In the genomic region with DNA sequence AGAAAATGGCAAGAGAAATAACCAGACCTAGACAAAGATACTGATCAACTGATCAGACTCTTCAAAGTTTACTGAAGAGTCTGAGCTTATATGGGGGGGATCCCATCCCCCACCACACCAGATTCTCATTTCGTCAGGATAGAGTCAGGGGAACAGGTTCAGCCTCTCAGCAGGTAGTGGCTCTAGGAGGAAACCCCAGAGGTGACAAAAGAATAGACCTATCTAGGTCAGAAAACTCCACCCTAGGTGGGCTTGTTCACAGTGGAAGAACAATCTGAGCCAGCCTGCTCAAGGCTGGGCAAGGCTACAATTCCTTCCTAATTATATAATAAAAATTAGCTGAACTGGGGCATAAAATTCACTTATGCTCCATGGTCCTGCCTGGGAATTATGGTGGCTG, we compare ENCODE assay signal across 27 mouse cellular contexts. TPM values are rescaled to one million over a fixed set of nuclear protein-coding genes. Genes with fewer than 3 reads are reported as not detected.
A peak's percentile ranks its signal among the peaks of the same experiment; 100 is the strongest.
DNase-seq lines count a peak whose midpoint lies in the region; ATAC-seq and TF ChIP-seq lines count a peak whose summit lies in the region.
"Had no signal": no experiment of that assay in that cellular context is flagged by ENCODE, and none has a peak within 500 bp of the region (broad histone marks: within the 10 kb centered on the region; RNA-seq: fewer than 3 reads in every experiment).

No protein-coding gene starts in this region.

- in situ Hi-C loops in ES-E14 (cut with MboI; ENCODE audit: low sequenced_read_pairs in 2 of 2, unreplicated experiment in 2 of 2) = no loop called here

- no peak for TF ChIP-seq EP300 in liver, postnatal 0 days (IDR thresholded peaks at IDR 0.05; ENCODE audit: low read depth)

- 0 out of 2 replicates have a peak, but pooled peaks cover 2% of the 10 kb centered on the region for H3K4me1 ChIP-seq in liver, postnatal 0 days (ENCODE audit: insufficient read depth)
- H3K4me1 ChIP-seq in liver, embryonic 11.5 days (replicated peaks; ENCODE audit: control insufficient read depth, insufficient read depth, low read length) = no peaks in the 10 kb centered on the region
- H3K4me1 ChIP-seq in ES-E14 (ENCODE audit: control insufficient read depth in 2 of 2, insufficient read depth in 2 of 2, low read length in 2 of 2, poor library complexity in 1 of 2) = peaks cover 2 to 3% of the 10 kb centered on the region in 2 experiments; a peak in 2 of 4 replicates
- no peaks in the 10 kb centered on the region for H3K4me1 ChIP-seq in cerebellum, adult 2 months (ENCODE audit: control insufficient read depth, insufficient read depth, low read length)
- H3K4me1 ChIP-seq: embryonic facial prominence, embryonic 10.5 days; embryonic facial prominence, embryonic 12.5 days; forebrain, embryonic 13.5 days; forebrain, embryonic 15.5 days had no signal

- WGBS in liver, postnatal 0 days (ENCODE audit: insufficient replicate concordance) = 25% methylated on average over 1 of the region's 1 CpGs
- WGBS in liver, embryonic 11.5 days = 35% methylated on average over 1 of the region's 1 CpGs
- WGBS in cerebellum, adult 2 months = 17% methylated on average over 1 of the region's 1 CpGs

- TF ChIP-seq POLR2A in cerebellum, adult 2 months (IDR thresholded peaks at IDR 0.05; ENCODE audit: borderline replicate concordance, insufficient read depth, low read length) = no peak

- no peaks in the 10 kb centered on the region for H3K27me3 ChIP-seq in liver, postnatal 0 days (ENCODE audit: insufficient read depth, low read length)
- no peaks in the 10 kb centered on the region for H3K27me3 ChIP-seq in liver, embryonic 11.5 days (replicated peaks; ENCODE audit: control insufficient read depth, insufficient read depth, low read length)
- H3K27me3 ChIP-seq in cerebellum, adult 2 months (ENCODE audit: control insufficient read depth, insufficient read depth, low read length) = no peaks in the 10 kb centered on the region
- H3K27me3 ChIP-seq: embryonic facial prominence, embryonic 12.5 days; forebrain, embryonic 13.5 days; forebrain, embryonic 15.5 days had no signal

- no peak for ATAC-seq in liver, postnatal 0 days
- no peak for ATAC-seq in liver, embryonic 11.5 days (replicated peaks; ENCODE audit: low FRiP score)
- ATAC-seq: CD4-positive, CD25-positive, alpha-beta regulatory T cell, adult 4 months; forebrain, embryonic 13.5 days; forebrain, embryonic 15.5 days; forebrain, postnatal 0 days had no signal

- no peak overlapping the region for H3K4me2 ChIP-seq in liver, postnatal 0 days (ENCODE audit: low read depth, low read length)
- no peak overlapping the region for H3K4me2 ChIP-seq in liver, embryonic 11.5 days
- H3K4me2 ChIP-seq: embryonic facial prominence, embryonic 12.5 days; forebrain, embryonic 13.5 days; forebrain, embryonic 15.5 days had no signal

- H3K27ac ChIP-seq in liver, postnatal 0 days (ENCODE audit: low read depth) = 0 out of 2 replicates have a peak overlapping the region, but pooled peaks have one; percentile 16
- no peak overlapping the region for H3K27ac ChIP-seq in liver, embryonic 11.5 days (ENCODE audit: low read depth, low read length)
- peak overlapping the region; percentile 91; the same call in 1 of the 2 replicates for H3K27ac ChIP-seq in ES-E14 (ENCODE audit: insufficient read depth, low read depth, low read length, poor library complexity, severe bottlenecking)
- no peak overlapping the region for H3K27ac ChIP-seq in cerebellum, adult 2 months (ENCODE audit: insufficient read depth, low read length)
- H3K27ac ChIP-seq: embryonic facial prominence, embryonic 10.5 days; embryonic facial prominence, embryonic 12.5 days; forebrain, embryonic 13.5 days; forebrain, embryonic 15.5 days had no signal

- no peaks in the 10 kb centered on the region for H3K9me3 ChIP-seq in liver, postnatal 0 days (ENCODE audit: low read length)
- no peaks in the 10 kb centered on the region for H3K9me3 ChIP-seq in liver, embryonic 11.5 days (ENCODE audit: control insufficient read depth, low read length)
- peaks cover 3% of the 10 kb centered on the region; the same call in 1 of the 2 replicates for H3K9me3 ChIP-seq in ES-E14 (ENCODE audit: control insufficient read depth, insufficient read depth, low read depth, low read length)
- H3K9me3 ChIP-seq: forebrain, embryonic 13.5 days; forebrain, embryonic 15.5 days had no signal

- H3K4me3 ChIP-seq in liver, postnatal 0 days (ENCODE audit: low read depth, low read length) = no peak overlapping the region
- no peak overlapping the region for H3K4me3 ChIP-seq in liver, embryonic 11.5 days (ENCODE audit: low read depth, low read length)
- H3K4me3 ChIP-seq in ES-E14 (ENCODE audit: insufficient read depth in 1 of 2, low read depth in 1 of 2, low read length in 2 of 2, poor library complexity in 1 of 2, severe bottlenecking in 1 of 2) = no peak overlapping the region
- no peak overlapping the region for H3K4me3 ChIP-seq in cerebellum, adult 2 months (replicated peaks; ENCODE audit: insufficient read depth, low read depth, low read length)
- H3K4me3 ChIP-seq: embryonic facial prominence, embryonic 10.5 days; embryonic facial prominence, embryonic 12.5 days; forebrain, embryonic 13.5 days; forebrain, embryonic 15.5 days had no signal

- no peak for DNase-seq in liver, postnatal 0 days
- DNase-seq in liver, embryonic 11.5 days (ENCODE audit: low spot score) = no peak
- DNase-seq in ES-E14 (ENCODE audit: low read depth, low spot score) = peak; percentile 31
- peak; percentile 26 for DNase-seq in ZHBTc4 (ENCODE audit: low read depth, low spot score)
- DNase-seq in kidney, postnatal 25 days = no peak
- no peak for DNase-seq in cerebellum, adult 2 months
- DNase-seq: adrenal gland, adult 2 months; adrenal gland, postnatal 10 days; adrenal gland, postnatal 25 days; B cell, adult 2 months; cerebellum, adult 11 months; cerebellum, adult 18-20 months; cerebellum, adult 9-10 months; cerebellum, postnatal 10 days; cerebellum, postnatal 25 days; forebrain, postnatal 0 days had no signal

- no peak for TF ChIP-seq CTCF in liver, postnatal 0 days (IDR thresholded peaks at IDR 0.05; ENCODE audit: low read depth)
- no peak for TF ChIP-seq CTCF in cerebellum, adult 2 months (IDR thresholded peaks at IDR 0.05; ENCODE audit: borderline replicate concordance, insufficient read depth, low read depth, low read length)

- no peak overlapping the region for H3K9ac ChIP-seq in liver, postnatal 0 days (replicated peaks)
- H3K9ac ChIP-seq in liver, embryonic 11.5 days (ENCODE audit: low read depth, low read length) = no peak overlapping the region
- H3K9ac ChIP-seq in ES-E14 (ENCODE audit: insufficient read depth, low read depth, low read length, poor library complexity, severe bottlenecking) = no peak overlapping the region
- H3K9ac ChIP-seq: embryonic facial prominence, embryonic 12.5 days; forebrain, embryonic 13.5 days; forebrain, embryonic 15.5 days; forebrain, postnatal 0 days had no signal

- no peaks in the 10 kb centered on the region for H3K36me3 ChIP-seq in liver, postnatal 0 days (replicated peaks; ENCODE audit: insufficient read depth, low read length)
- H3K36me3 ChIP-seq in liver, embryonic 11.5 days (ENCODE audit: control insufficient read depth, insufficient read depth, low read length) = no peaks in the 10 kb centered on the region
- peaks cover 4% of the 10 kb centered on the region; the same call in 1 of the 2 replicates for H3K36me3 ChIP-seq in ES-E14 (ENCODE audit: control insufficient read depth, insufficient read depth, low read length, poor library complexity, severe bottlenecking)
- H3K36me3 ChIP-seq: embryonic facial prominence, embryonic 10.5 days; embryonic facial prominence, embryonic 12.5 days; forebrain, embryonic 15.5 days had no signal

TF ChIP-seq in ES-E14, 5 proteins besides CTCF, POLR2A, EP300 and RAD21:
- no peak for TF ChIP-seq HCFC1 (IDR thresholded peaks at IDR 0.05; ENCODE audit: borderline replicate concordance, insufficient read depth, low read length)
- no peak for TF ChIP-seq MAFK (IDR thresholded peaks at IDR 0.05; ENCODE audit: insufficient read depth, low read depth, low read length)
- no peak for TF ChIP-seq ZNF384 (IDR thresholded peaks at IDR 0.05; ENCODE audit: low read depth, low read length)
- no peak for TF ChIP-seq ZC3H11A (IDR thresholded peaks at IDR 0.05; ENCODE audit: borderline replicate concordance, low read depth, low read length)
- TF ChIP-seq CHD2 (IDR thresholded peaks at IDR 0.05; ENCODE audit: low read depth, low read length) = no peak
TF ChIP-seq in ES-E14: peak in this region for 0.

RNA-seq across cellular contexts. Expression of a gene that starts 43.4 kb away (rescaled TPM):
- 19.3 and 19.6 TPM in 2 replicates for polyA plus RNA-seq in liver, postnatal 0 days (2015; fragmentation: Nextera tagmentation; extraction: Ambion mirVana)
- not detected in 2 replicates for polyA plus RNA-seq in liver, embryonic 11.5 days (2014; fragmentation: Nextera tagmentation; extraction: Ambion mirVana)
- not detected in 2 replicates for total RNA-seq in ES-E14 (2012; rRNA removed)
- polyA plus RNA-seq in cerebellum, adult 2 months (2012; rRNA removed) = not detected in 2 replicates
- total RNA-seq: adrenal gland, adult 2 months; adrenal gland, postnatal 25 days; CH12.LX; forebrain, postnatal 0 days; MEL had no signal
- polyA plus RNA-seq: adrenal gland, adult 2 months; brain, embryonic 14.5 days; CD4-positive, CD25-positive, alpha-beta regulatory T cell, adult 4 months; cortical plate, adult 2 months; embryonic facial prominence, embryonic 10.5 days; embryonic facial prominence, embryonic 12.5 days; embryonic facial prominence, embryonic 14.5 days; forebrain, embryonic 11.5 days; forebrain, embryonic 13.5 days; forebrain, embryonic 15.5 days; forebrain, postnatal 0 days had no signal

RNA-seq across cellular contexts. Expression of a gene that starts 46.3 kb away (rescaled TPM):
- 70.2 and 81.9 TPM in 2 replicates for polyA plus RNA-seq in liver, postnatal 0 days (2015; fragmentation: Nextera tagmentation; extraction: Ambion mirVana)
- polyA plus RNA-seq in liver, embryonic 11.5 days (2014; fragmentation: Nextera tagmentation; extraction: Ambion mirVana) = 0.31 TPM in 1 of 2 replicates, not detected in the other
- total RNA-seq in ES-E14 (2012; rRNA removed) = not detected in 2 replicates
- polyA plus RNA-seq in cerebellum, adult 2 months (2012; rRNA removed) = not detected in 2 replicates
- total RNA-seq: CH12.LX; forebrain, postnatal 0 days; MEL had no signal
- polyA plus RNA-seq: brain, embryonic 14.5 days; CD4-positive, CD25-positive, alpha-beta regulatory T cell, adult 4 months; cortical plate, adult 2 months; embryonic facial prominence, embryonic 10.5 days; embryonic facial prominence, embryonic 12.5 days; embryonic facial prominence, embryonic 14.5 days; forebrain, embryonic 11.5 days; forebrain, embryonic 13.5 days; forebrain, embryonic 15.5 days; forebrain, postnatal 0 days had no signal

Comparison
In these comparisons a context has a peak if more than half of its experiments do, and no peak if none do; other contexts are left out.
1. H3K27ac ChIP-seq: peak in liver, postnatal 0 days (single experiment) and ES-E14 (single experiment); none in liver, embryonic 11.5 days (single experiment) and cerebellum, adult 2 months (single experiment).
2. RNA of a gene that starts 43.4 kb away (polyA plus RNA-seq): 19.3 to 19.6 TPM in liver, postnatal 0 days; not detected in liver, embryonic 11.5 days and not detected in cerebellum, adult 2 months; every median in the first group is over 10 times any median in the second.
3. RNA of a gene that starts 46.3 kb away (polyA plus RNA-seq): 70.2 to 81.9 TPM in liver, postnatal 0 days; 0.31 TPM in liver, embryonic 11.5 days and not detected in cerebellum, adult 2 months; every median in the first group is over 10 times any median in the second.
4. DNase-seq: peak in ES-E14 (single experiment) and ZHBTc4 (single experiment); none in liver, postnatal 0 days (single experiment), liver, embryonic 11.5 days (single experiment), kidney, postnatal 25 days (0 of 2) and cerebellum, adult 2 months (0 of 2).